Mouse (Mus musculus): ENCODE results near the gene Bpifc.

Bpifc gene

DNA sequence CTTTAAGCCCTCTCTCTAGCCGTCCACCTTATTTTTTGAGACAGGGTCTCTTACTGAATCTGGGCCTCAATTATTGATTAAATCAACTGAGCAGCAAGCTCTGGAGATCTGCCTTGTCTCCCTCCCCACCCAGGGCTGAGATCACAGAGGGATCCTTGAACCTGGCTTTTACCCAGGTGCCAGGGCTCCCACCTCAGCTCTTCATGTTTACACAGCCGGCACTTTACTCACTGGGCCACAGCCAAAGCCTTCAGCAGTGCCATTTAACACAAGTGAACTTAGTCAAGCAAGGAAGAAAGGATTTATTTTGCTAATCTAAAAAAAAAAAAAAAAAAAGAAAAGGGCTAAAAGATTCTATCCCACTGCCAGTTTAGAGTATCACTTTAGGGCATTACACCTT, 57.3 kb downstream of the Bpifc start:
- no peak for DNase-seq (ENCODE audit: low spot score in 2 of 2)

DNA sequence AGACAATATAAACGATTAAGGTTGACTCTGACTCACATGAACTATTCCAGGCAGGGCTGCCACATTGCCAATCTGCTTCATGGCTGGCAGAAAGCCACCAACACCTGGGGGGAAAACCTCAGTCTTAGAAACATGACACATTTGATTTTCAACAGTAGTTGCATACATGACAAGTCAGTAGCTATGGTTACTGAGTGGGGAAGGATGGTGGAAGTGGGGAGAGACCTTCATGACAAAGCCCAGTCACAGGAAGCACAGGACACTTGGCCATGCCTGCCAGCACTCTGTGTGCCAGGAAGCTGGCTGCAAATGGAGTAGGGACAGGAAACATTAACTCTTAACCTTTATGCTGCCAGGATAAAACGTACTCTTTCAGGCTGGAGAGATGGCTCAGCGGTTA, 58.3 kb downstream of the Bpifc start:
- no peak for DNase-seq (ENCODE audit: low spot score in 2 of 2)

DNA sequence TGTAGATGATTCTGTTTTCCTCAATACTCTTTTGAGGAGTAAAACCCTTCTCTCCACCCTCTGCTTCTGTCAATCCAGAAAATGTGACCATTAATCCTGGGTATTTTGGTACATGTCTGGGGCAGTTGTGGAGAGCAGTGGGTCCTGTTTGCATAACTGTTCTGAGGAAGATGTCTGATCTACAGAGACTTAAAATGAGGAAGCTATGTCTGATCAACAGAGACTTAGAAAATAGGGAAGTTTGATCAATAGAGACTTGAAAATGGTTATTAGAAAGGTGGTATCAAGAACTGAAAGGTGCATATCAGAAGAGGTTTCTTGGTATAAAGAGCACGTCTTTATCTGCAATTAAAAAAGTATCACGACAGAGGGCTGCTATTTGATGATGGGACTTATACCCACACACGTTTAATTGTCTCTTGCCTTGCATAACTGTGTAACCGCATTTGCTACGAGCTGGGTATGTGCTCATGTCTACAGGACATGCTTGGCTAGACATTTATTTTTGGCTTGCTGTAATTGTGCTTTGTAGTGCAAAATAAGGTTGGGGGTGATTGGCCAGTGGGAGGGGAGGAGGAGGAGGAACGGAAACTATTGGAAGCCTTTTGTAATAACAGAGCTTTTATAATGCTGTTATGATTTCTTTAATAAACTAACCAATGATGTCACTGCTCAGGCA, 59.8 kb downstream of the Bpifc start:
- DNase-seq (ENCODE audit: low spot score in 2 of 2) = no peak

DNA sequence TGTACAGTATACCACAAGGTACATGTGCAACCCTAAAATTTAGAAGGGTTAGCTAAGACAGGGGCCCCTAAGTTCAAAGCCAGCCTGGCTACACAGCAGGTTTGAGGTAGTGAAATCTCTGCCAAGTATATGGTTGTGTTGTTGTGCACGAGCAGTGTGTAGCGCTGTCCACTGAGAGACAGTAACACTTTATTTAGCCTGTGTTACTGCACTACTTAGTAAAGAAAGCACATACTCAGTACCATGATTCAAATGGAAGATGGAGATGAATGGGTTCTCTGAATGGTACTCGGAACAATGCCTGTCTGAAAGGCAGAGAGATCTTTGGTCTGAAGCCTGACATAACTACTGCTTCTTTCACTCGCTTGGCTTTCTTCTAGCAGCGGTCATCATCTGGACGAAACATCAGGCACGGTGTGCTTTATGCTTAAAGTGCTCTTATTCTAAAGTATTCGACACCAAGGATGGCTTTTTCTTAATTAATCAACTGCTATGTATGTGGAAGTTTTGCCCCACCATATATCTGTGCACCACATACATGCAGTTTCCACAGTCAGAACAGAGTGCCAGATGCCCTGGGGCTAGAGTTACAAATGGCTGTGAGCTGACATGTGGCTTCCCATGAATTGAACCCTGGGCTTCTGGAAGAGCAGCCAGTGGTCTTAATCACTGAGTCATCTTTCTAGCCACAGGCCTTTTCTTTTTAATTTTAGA, 63.1 kb downstream of the Bpifc start:
- DNase-seq (ENCODE audit: low spot score in 2 of 2) = no peak

DNA sequence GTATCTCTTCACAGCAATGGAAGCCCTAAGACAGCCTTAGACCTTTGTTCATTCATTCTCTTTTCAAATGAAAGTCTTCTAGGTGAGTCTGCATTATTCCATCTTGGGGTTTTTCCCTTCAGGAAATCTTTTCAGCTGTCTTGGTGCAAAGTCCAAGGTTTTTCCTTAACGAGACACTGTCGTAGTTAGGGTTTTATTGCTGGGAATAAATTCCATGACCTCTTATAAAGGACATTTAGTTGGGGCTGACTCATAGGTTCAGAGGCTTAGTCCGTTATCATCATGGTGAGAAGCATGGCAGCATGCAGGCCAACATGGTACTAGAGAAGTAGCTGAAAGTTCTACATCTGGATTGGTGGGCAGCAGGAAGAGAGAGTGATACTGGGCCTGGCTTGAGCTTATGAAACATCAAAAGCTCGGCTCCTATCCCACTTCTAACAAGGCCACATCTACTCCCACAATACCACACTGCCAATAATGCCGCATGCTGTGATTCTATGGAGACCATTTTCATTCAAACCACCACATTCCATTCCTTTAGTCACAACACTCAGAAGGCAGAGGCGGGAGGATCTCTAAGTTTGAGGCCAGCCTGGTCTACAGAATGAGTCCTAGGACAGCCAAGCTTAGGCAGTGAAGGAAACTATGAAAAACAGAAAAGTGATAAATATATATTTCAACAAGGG, 75.3 kb downstream of the Bpifc start:
- DNase-seq (ENCODE audit: low spot score in 2 of 2) = no peak

DNA sequence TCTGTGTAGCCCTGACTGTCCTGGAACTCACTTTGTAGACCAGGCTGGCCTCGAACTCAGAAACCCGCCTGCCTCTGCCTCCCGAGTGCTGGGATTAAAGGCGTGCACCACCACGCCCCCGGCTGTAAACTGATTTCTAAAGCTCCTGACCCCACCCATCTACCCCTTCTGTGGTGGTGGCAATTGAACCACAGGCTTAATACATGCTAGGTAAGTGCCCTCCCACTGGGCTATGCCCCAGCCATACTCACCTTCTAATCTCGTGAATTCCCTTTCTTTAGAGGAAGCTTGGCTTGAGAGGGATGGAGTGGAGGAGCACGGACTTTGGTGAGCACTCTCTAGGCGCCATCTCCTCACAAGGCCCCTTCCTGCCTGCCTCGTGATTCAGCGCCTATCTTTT, 81.7 kb downstream of the Bpifc start:
- no peak for DNase-seq (ENCODE audit: low spot score in 2 of 2)

DNA sequence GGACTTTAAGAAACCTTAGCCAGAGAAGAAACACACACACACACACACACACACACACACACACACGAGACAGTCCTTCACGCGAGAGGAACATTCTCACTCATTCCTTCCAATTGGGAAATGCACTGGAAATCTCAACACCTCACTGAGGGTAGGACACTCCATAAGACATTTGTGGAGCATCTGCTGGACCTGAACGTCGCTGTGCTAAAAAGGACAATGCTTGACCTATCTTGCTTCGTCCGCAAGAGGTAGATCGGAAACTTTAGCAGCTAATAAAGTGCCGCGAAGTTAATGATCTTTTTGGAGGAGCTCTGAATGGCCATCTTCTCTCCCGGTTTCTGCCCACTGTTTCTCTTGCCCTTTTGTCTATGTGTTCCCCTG, 82.5 kb downstream of the Bpifc start:
- DNase-seq (ENCODE audit: low spot score in 2 of 2) = no peak

DNA sequence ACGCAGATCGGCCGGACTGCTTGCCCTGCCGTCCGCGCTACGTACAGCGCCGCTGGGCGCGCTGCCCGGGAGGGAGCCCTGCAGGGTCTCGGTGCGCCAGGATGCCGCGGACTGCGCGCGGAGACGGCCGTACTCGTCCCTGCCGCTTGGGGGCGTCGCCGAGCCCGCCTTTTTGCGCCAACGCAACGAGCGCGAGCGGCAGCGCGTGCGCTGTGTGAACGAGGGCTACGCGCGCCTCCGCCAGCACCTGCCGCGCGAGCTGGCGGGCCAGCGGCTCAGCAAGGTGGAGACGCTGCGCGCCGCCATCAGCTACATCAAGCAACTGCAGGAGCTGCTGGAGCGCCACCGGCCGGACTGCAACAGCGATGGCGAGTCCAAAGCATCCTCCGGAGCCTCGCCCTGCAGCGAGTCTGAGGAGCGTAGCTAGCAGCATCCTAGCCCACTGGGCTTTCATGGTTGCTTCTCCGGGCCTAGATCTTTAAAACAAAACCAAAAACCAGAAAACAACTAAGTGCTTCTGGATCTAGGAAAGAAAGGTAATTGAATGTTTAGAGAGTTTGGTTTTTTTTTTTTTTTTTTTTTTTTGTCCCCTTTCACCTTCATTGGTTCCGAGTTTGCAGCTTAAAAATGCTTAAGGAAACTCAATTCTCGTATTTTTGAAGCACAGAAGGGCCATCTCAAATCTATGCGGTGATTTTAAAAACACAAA, 83.0 kb downstream of the Bpifc start:
- peak; percentile 17 to 60 for DNase-seq (ENCODE audit: low spot score in 2 of 2)

DNA sequence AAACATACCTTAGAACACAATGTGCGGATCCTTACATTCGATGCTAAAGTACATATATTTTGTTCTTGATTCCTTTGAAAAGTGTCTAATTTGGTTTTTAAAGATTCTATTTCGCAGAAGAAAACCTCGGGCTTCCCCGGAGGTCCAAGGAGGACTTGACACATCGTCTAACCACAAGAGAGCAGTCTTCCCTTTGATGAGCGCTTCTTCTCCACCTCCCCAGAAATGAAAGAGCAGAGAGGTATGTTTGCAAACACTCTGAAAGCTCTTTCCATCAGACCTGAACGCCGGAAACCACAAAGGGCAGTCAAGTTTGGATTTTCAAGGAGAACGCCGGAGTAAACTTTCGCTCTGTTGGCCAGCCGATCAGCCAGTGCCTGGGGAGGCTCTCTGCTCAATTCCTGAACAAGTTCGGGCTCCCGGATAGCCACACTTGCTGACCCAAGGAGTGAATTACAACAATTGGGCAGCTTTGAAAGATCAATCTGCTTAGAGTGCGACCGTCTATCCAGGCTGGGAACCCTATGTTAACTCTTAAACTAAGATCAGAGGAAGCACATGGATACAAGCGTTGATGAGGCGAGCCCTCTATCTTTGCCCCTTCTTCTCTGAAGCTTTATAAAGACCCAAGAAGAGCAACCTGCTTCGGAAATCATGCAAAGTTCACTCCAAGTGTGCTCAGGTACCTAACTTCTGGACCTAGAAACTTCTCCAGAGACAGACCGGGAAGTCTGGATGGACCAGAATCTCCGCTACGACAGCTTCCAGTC, 83.8 kb downstream of the Bpifc start, which contains the start of gene Ascl4:
TSS of gene Ascl4 (plus strand) at position 6 of the 770 bp plus-strand sequence.
- peak in 1 of 2 experiments; percentile 28 for DNase-seq (ENCODE audit: low spot score in 2 of 2)

DNA sequence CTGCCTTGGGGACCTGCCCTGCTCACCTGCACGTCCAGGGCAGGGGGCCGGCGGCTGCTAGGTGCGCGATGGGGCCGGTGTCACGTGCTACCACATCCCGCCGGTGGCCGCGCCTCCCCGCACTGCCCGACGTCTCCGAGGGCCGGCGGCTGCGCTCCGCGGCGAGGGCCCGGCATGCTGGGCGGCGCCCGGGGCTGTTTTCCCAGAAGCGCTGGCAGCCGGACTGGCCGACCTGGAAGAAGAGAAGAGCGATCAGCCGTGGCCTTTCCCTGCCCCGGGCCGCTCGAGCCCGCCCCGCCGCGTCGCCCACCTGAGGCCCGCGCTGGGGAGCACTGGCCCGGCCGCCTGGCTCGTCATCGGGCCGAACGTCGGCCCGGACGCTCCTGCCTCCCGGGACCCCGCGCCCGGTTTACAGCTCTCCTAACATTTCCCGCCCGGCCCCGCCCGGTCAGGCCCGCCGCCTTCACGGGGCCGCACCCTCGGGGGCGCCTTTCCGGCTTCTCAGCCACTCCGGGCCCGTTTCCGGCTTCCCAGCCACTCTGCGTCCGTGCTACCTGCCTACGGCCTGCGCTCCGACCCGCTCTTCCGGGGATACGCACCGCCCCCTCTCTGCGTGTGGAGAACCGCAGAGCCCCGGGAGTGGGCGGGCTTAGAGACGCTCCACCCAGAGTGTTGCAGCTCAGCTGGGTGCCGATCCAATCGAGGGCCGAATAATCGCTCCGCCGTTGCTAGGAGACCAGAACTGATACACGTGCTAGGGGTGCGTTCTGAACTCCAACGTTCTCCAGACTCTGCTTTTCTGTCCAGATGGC, 95.0 kb downstream of the Bpifc start, which contains the start of gene Prdm4:
TSS of gene Prdm4 (minus strand) at position 645 of the 812 bp plus-strand sequence.
- peak; percentile 96 for DNase-seq (ENCODE audit: low spot score in 2 of 2)
